Mouse (Mus musculus) testis, adult 2 months (tissue): ENCODE measurements around the gene Uncx. TPM values are rescaled to one million over a fixed set of nuclear protein-coding genes. Genes with fewer than 3 reads are reported as not detected.

ENCODE experiments used
- H3K27ac ChIP-seq: fragments of 200-500 bp; 2 replicates; pipeline ENCODE4 v1.5.1; 2012; ENCODE audit warnings: low read depth, low read length; ENCODE audit not compliant: control insufficient read depth, insufficient read depth
- H3K27me3 ChIP-seq: fragments of 200-500 bp; 2 replicates; pipeline ENCODE4 v1.6.1; 2012; ENCODE audit warnings: mild to moderate bottlenecking, low read length, moderate library complexity; ENCODE audit not compliant: control insufficient read depth, insufficient read depth
- H3K36me3 ChIP-seq: fragments of 200-500 bp; 2 replicates; pipeline ENCODE4 v1.6.1; 2012; ENCODE audit warnings: mild to moderate bottlenecking, low read length; ENCODE audit not compliant: control insufficient read depth, insufficient read depth
- H3K4me1 ChIP-seq: fragments of 200-500 bp; 2 replicates; pipeline ENCODE4 v1.6.1; 2012; ENCODE audit warnings: low read length; ENCODE audit not compliant: control insufficient read depth, insufficient read depth
- H3K4me3 ChIP-seq: fragments of 200-500 bp; 2 replicates; pipeline ENCODE4 v1.5.1; 2012; ENCODE audit warnings: low read depth, mild to moderate bottlenecking, low read length, moderate library complexity, mixed read lengths; ENCODE audit not compliant: control insufficient read depth
- CTCF ChIP-seq: fragments of 200-500 bp; IDR thresholded peaks from 2 replicates; pipeline ENCODE4 v1.5.1; 2012; ENCODE audit warnings: low read depth, mild to moderate bottlenecking, inconsistent platforms, low read length, moderate library complexity; ENCODE audit not compliant: control insufficient read depth, insufficient read depth, insufficient replicate concordance
- POLR2A ChIP-seq: fragments of 200-500 bp; IDR thresholded peaks from 2 replicates; pipeline ENCODE4 v1.6.1; 2012; ENCODE audit warnings: low read depth, mild to moderate bottlenecking, inconsistent platforms, low read length, moderate library complexity; ENCODE audit not compliant: control insufficient read depth
- polyA plus RNA-seq: library from polyadenylated mRNA; depleted of rRNA; stranded (reverse); fragments of >200 nt; gene quantifications from 2 replicates; pipeline ENCODE4 v1.2.3, GENCODE M21; 2012

The Uncx gene
- polyA plus RNA-seq, 1 experiment = not detected

DNA sequence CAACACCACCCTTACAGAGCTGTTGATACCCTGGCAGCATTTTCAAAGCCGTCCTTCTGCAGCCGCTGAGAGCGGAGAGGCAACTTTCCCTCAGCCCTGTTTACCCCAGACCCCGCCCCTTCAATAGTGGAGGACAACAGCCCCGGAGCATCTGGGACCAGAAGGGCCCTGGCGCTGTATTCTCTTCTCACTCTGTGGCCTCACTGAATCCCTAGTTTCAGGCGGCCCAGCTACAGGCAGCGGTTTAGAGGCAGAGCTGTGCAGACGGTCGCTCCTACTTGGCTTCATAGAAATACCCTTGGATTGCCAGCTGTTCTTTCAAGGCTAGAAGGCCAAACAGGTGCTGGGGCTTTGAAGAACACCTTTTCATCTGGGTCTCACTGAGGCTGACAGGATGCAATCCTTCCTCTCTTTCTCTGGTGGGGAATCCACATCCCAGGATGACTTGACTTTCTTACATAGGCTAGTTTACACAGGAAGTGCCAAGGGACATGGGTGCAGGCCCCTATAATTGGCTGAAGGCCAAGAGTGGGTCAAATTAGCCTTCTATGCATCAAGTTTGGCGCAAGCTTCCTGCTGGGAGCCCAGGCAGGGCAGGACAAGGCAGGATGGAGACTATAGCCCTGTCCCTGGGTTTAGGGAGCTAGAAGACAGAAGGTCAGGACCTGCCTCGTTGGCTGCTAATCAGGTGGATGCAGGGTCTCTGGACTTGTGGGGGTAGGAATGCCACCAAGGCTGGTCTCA is 15.8 kb downstream of the Uncx start:
- no peak overlapping the region for H3K4me3 ChIP-seq
- H3K36me3 ChIP-seq = no peaks in the 10 kb centered on the region
- H3K27ac ChIP-seq = no peak overlapping the region
- TF ChIP-seq CTCF = no peak
- no peak for TF ChIP-seq POLR2A
- peaks cover 7% of the 10 kb centered on the region for H3K27me3 ChIP-seq
- H3K4me1 ChIP-seq = peaks cover 29% of the 10 kb centered on the region

- H3K36me3 ChIP-seq = no peaks in the 10 kb centered on the region
- H3K27ac ChIP-seq = no peak overlapping the region
- no peak overlapping the region for H3K4me3 ChIP-seq
- H3K27me3 ChIP-seq = peaks cover 4% of the 10 kb centered on the region
- TF ChIP-seq POLR2A = no peak
- TF ChIP-seq CTCF = no peak
- H3K4me1 ChIP-seq = peaks cover 29% of the 10 kb centered on the region
Measured at GRCm38 (mm10) chr5:139559782-139560181, 16.5 kb downstream of the Uncx start.

GRCm38 (mm10) chr5:139561363-139562001 is 18.2 kb downstream of the Uncx start:
- Histone ChIP-seq H3K36me3 (no peaks in the 10 kb centered on the region), H3K4me1 (peaks cover 29% of the 10 kb centered on the region), H3K27me3 (peaks cover 2% of the 10 kb centered on the region), H3K27ac (no peak overlapping the region), H3K4me3 (no peak overlapping the region)
- TF ChIP-seq POLR2A (no peak), CTCF (no peak)

DNA sequence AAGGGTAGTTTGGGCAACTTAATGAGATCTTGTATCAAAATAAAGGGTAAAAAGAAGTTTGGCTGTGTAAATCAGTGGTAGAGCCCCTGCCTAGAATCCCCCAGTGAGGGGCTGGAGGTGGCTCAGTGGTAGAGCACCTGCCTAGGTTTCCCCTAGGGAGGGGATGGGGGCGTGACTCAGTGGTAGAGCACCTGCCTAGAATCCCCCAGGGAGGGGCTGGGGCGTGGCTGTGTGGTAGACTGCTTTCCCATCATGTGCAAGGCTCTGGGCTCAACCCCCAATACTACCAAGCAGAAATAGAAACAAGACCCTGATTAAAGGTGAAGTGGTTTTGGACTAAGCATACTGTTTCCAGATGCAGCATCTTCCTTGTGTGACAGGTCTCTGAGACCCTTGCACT is 21.4 kb downstream of the Uncx start:
- Histone ChIP-seq H3K4me1 (peaks cover 22% of the 10 kb centered on the region), H3K27me3 (no peaks in the 10 kb centered on the region), H3K36me3 (no peaks in the 10 kb centered on the region), H3K4me3 (no peak overlapping the region), H3K27ac (no peak overlapping the region)
- TF ChIP-seq POLR2A = no peak
- TF ChIP-seq CTCF = no peak

DNA sequence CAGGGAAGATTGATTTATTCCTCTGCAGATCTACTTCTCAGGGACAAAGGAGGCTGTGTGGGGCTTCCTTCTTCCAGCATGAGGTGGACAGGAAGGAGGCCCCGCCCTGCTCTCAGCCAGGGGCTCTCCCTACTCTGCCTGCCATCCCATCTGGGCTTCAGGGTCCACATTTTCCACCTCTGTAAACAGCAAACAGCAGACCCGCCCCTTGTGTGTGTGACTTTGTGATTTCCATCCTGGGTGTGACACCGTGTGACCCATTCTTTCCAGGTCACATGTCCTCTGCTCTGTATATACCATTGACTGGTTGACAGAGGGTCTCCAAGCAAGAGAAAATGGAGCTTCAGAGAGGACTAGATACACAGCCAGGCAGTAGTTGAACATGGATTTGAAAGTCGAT is 22.2 kb downstream of the Uncx start:
- Histone ChIP-seq H3K36me3 (no peaks in the 10 kb centered on the region), H3K27me3 (no peaks in the 10 kb centered on the region), H3K27ac (no peak overlapping the region), H3K4me1 (peaks cover 17% of the 10 kb centered on the region), H3K4me3 (no peak overlapping the region)
- no peak for TF ChIP-seq CTCF
- no peak for TF ChIP-seq POLR2A

DNA sequence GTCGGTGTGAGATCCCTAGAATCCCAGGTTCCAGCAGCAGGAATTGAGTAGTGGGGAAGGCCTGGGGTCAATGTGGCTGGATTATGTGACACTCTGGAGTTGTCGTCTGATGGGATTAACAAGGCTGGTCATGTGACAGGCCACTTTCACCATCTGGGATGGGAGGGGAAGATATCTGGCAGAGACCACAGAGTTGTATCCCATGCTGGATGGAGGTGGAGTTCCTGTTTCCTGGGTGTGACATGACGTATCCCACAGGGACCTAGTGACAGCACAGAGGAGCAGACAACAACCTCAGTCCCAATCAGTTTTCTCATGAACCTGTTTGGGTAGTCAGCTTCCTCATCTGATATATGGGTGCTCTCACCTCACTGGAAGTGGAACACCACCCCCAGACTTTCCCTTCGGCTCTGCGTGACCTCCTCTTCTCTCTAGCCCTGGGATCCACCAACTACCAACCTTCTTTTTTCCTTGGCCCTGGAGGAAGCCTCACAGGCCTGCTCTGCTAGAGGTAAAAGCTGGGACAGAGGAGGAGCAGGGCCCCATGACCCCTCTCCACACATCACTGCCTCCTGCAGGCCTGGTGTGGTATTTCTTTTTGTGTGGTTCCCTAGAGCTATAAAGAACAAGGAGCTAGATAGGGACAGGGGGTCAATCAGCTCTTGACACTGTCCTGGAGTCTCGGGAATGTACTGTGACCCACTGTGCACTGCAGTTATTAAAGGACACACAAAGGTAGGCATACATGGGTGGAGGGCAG is 23.5 kb downstream of the Uncx start:
- H3K36me3 ChIP-seq = no peaks in the 10 kb centered on the region
- H3K27ac ChIP-seq = no peak overlapping the region
- peaks cover 15% of the 10 kb centered on the region for H3K4me1 ChIP-seq
- no peaks in the 10 kb centered on the region for H3K27me3 ChIP-seq
- no peak overlapping the region for H3K4me3 ChIP-seq
- TF ChIP-seq POLR2A (no peak), CTCF (no peak)

DNA sequence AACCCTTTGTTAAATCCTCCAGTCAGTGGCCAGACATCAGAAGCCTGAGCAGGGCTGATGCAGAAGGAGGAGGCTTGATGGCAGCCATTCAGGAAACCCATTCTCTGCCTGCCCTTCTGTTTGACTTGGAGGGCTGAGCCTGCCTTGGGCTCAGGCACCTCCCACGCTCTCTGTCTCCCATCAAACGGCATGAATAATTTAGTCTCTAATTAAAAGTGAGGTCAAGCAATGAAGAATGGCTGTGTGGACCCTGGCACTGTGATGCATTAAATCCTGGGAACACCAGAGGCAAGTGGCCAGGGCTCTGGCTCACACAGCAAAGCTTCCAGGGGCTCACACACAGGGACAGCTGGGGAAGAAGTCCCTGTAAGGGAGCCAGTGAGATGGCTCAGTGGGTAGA is 24.8 kb downstream of the Uncx start:
- Histone ChIP-seq H3K36me3 (no peaks in the 10 kb centered on the region), H3K4me1 (peaks cover 9% of the 10 kb centered on the region), H3K27ac (no peak overlapping the region), H3K4me3 (no peak overlapping the region), H3K27me3 (no peaks in the 10 kb centered on the region)
- TF ChIP-seq POLR2A (no peak), CTCF (no peak)

DNA sequence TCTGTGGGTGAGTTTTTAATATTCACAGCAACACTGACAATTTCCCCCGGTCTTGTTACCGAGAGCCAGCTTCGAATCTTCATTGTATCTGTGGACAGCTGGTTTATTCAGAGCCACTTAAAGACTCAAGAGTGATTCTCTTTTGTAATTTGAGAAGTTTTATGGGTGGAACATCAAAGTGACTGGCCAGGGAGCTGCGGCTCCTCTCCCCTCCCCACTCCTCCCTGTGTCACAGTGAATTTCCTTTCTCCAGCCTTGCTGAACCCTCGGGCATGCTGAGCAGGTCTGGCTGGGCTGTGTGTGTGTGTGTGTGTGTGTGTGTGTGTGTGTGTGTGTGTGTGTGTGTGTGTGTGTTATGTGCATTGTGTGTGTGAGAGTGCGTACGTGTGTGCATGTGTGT is 29.2 kb downstream of the Uncx start:
- Histone ChIP-seq H3K27ac (no peak overlapping the region), H3K27me3 (no peaks in the 10 kb centered on the region), H3K4me3 (no peak overlapping the region), H3K36me3 (no peaks in the 10 kb centered on the region), H3K4me1 (peaks cover 13% of the 10 kb centered on the region)
- no peak for TF ChIP-seq CTCF
- TF ChIP-seq POLR2A = no peak
